Mouse (Mus musculus) spleen, adult 2 months (tissue): ENCODE results near the gene Rcor1.

ENCODE experiments used
- CTCF ChIP-seq: fragments of 200-500 bp; IDR thresholded peaks from 2 replicates; pipeline ENCODE4 v1.5.1; 2011; ENCODE audit warnings: mild to moderate bottlenecking, inconsistent platforms; ENCODE audit not compliant: insufficient read depth, insufficient read length, insufficient replicate concordance; ENCODE audit errors: extremely low read depth
- POLR2A ChIP-seq: fragments of 200-500 bp; IDR thresholded peaks from 2 replicates; pipeline ENCODE4 v1.6.1; 2011; ENCODE audit warnings: low read depth, low read length, inconsistent platforms

DNA sequence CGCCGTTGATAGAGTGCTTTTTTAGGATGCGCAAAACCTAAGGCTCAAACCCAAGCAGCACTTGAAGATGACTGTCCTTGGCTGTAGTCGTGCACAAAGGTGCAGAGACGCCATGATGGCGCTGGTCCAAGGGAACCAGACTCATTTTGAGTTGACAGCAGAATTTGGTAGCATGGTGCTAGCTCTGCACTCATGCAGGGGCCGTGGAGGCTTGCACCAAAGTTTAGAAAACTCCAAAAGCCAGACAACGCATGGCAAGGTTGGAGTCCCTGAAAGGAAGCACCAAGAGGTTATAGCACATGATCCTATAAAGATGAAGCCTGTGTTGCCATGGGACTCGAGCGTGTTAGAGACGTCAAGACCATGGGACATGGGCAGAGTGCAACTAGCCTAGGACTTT, 21.1 kb upstream of the Rcor1 start:
- TF ChIP-seq CTCF (no peak), POLR2A (no peak)
